Mouse (Mus musculus) brain, adult 10 weeks (tissue): ENCODE measurements around the gene Ppp1ca. TPM values are rescaled to one million over a fixed set of nuclear protein-coding genes. Genes with fewer than 3 reads are reported as not detected.

Experiments used
- polyA plus RNA-seq: library from polyadenylated mRNA; stranded (reverse); fragments of 350-450 nt; fragmentation: Illumina TruSeq; extraction: RNeasy Lipid Tissue Mini Kit (QIAGEN cat#74804); gene quantifications from one replicate; pipeline ENCODE4 v1.2.3, GENCODE M21; 2015; ENCODE audit warnings: low read depth, low replicate concordance

The Ppp1ca gene
- 454 TPM for polyA plus RNA-seq

DNA sequence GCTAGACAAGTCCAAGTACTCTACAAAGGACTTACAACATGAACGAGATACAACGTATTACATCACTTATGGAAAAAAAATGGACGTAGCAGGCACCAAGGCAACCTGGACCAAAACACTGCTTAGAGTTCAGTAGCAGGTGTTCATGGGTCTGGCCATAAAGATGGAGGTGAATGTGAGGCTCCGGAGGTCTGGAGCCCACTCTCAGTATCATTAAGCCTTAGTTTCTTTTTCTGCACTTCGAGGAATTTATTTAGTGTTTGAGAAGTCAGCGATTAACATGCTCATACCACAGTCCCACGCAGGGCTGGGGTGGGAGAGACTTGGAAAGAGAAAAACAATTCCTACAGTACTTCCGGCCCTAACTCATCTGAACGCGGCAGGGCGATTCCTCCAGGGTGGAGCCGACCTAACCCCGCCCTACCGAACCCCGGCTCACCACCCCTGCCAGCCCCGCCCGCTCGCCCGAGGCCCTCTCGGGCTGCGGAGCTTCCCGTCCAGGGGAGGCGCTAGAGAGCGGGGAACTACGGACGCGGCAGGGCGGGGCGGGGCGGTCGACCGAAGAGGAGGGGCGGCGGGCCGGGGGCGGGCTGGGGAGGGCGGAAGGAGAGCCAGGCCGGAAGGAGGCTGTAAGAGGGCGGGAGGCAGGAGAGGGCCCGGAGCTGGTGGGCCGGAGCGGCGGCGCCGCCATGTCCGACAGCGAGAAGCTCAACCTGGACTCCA, at the start of gene Ppp1ca:
Ppp1ca (plus strand) TSS at position 538 of the 723 bp plus-strand sequence.

DNA sequence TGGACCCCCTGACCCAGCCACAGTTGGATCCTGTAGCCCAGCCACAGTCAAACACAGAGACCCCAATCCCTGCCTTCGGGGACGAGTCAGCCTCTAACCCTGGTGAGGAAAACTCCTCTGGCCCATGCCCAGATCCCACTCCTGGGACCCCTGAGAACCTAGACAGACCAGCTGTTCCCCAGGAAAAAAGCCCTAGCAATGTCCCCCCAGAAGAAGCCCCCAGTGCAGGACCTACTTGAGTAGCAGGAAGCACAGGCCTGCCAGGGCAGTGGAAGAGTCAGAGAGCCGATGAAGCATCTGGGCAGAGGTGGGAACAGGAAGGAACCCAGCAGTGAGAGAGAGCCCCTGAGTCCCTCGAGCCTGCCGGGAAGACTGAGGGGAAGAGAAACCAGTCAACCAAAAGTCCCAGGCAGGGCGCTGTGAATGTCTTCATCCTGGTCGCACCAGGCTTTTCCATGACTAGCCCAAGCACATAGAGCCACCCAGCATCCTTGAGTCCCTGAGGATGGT, 48.1 kb upstream of the Ppp1ca start, which contains the start of gene Cabp4:
Cabp4 (minus strand) TSS at position 275 of the 510 bp plus-strand sequence.

DNA sequence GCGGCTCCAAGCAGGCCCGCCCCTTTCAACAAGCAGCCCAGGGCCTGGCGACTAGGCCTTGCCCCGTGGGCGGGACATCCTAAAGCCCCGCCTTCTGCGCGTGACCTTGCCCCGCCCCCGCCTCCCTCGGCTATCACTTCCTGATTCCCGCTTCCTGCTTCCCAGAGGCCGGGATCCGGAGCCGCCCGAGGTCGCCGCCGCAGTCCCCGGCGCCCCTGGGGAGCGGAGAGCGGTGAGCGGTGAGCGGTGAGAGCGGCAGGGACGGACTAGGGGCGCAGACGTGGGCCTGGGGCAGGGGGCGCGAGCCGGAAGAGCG, 43.4 kb upstream of the Ppp1ca start, which contains the start of gene Coro1b:
Coro1b (plus strand) TSS at position 129 of the 316 bp plus-strand sequence.

DNA sequence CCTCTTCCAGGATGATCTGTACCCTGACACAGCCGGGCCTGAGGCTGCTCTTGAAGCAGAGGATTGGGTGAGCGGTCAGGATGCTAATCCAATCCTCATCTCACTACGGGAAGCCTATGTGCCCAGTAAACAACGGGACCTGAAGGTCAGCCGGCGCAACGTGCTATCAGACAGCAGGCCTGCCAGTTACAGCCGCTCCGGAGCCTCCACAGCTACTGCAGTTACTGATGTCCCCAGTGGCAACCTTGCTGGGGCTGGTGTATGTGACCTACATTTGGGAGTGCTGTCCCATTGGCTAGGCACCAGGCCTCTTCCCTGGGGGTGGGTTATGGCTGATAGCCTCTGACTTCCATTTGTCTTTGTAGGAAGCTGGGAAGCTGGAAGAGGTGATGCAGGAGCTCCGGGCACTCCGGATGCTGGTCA, 38.6 kb upstream of the Ppp1ca start, which contains the start of gene Ptprcap:
Ptprcap (plus strand) TSS at position 373 of the 423 bp plus-strand sequence.

DNA sequence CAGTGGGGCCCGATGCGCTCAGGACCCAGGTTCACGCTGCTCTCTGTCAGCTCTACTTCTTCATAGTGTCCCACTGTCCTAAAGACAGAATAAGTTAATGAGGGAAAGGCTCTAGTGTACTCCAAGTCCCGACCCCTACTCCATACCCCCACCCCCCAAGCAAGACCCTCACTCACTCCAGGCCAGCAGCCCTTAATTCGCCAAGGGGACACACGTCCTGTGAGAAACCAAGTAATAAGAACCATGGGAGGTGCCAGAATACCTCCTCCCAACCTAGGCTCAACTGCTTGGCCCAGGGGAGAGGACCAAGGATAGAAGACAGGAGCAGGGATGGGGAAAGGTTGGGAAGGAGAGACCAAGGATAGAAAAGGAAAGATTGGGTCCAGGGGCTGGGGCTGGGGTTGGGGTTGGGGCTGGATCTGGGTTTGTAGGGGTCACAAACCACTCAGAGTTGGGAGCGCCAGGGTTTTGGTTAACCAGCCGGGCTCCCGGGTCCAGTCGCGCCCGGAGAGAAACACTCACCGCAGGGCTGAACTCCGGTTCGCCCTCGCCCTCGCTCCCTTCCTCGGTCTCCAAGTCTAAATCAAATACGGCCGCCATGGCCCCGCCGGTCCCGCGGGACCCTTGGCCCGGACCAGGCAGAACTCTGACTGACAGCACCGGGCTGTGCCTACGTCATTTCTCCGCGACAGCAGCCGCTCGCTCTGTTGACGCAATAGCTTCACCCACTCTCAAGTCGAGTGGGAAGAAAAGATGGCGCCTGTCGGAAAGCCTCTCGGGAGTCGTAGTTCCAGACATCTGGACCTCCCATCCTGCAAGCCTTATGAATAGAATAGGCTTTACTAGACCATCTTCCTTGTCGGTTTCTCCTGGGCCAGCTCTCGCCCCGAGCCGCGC, 29.0 kb upstream of the Ppp1ca start, which contains the start of gene Rps6kb2:
Rps6kb2 (minus strand) TSS at position 709 of the 897 bp plus-strand sequence.

DNA sequence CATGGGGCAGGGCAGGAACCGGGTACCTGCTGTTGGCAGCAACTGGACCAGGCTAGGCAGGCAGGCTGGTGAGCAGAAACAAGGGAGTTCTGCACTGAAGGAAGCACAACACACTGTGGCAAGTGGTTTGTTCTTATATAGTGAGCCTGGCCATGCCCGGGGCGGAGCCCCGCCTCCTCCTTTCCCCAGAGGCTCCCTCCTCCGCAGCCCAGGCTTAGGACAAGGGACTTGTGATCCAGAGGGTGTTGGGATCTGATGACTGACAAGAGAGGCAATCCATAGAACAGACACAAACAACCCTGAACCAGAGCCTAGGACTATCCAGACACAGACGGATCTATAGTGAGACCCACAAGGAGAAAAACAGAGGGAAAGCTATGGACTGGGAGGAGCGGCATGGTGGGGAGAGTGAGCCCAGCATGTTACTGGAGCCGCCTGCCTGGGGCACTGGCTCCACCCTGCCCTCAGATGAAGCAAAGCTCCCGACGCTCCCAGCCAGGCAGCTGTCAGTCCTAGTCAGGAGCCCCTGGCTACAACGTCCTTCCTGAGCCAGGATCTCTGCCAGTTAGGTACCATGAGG, 16.4 kb upstream of the Ppp1ca start, which contains the start of gene Carns1:
Carns1 (minus strand) TSS at position 112 of the 580 bp plus-strand sequence.

DNA sequence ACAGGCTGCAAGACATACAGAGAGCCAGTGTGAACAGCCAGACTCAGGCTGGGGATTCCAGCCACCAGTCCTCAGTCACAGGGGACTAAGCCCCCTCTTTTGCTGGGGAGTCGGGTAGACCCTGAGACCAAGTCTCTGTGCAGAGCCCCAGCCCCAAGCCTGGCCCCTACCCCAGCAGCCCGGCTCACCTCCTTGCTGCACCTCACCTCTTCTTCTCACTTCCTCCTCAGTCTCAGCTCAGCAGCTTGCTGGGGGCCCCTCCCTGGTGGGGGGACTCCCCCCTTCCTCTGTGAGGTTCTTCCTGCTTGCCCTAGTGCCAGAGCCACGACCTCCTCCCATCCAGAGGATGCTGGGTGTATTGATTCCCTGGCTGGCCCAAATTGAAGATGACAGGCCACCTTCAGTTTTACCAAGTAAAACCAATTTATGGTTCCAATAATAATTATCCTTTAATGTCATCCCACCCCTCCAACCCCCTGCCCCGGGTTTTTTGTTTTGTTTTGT, 982 bp upstream of the Ppp1ca start, which contains the start of gene Tbc1d10c:
Tbc1d10c (minus strand) TSS at position 454 of the 504 bp plus-strand sequence.

DNA sequence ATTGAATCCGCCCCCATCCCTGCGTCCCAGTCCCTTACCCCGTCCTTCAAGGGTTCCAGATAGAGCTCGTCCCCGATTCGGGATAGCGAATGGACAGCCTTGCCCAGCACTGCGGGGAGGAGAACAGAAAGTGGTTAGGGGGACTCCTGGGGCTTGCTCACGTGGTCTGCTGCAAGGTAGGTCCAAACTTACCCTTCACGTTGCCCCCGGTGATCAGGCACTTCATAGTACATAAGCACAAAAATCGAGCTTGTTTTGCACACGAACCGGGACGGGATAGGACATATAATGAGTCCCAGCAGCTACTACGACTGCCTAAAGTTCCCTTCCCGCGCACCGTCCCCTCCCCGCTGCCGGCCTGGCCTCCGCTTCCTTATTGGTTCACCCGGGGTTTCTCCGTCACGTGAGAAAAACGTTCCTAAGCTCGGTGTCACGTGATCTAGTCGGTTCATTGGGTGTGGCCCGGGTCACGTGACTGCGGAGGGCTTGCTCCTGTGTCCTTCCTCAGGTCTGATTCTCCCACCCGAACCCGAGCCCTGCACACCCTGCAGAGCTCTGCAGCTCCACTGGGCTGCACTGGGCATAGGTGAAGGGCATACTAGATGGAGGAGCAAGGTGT, 9.5 kb downstream of the Ppp1ca start, which contains the start of gene Rad9a:
Rad9a (minus strand) TSS at position 372 of the 619 bp plus-strand sequence.

DNA sequence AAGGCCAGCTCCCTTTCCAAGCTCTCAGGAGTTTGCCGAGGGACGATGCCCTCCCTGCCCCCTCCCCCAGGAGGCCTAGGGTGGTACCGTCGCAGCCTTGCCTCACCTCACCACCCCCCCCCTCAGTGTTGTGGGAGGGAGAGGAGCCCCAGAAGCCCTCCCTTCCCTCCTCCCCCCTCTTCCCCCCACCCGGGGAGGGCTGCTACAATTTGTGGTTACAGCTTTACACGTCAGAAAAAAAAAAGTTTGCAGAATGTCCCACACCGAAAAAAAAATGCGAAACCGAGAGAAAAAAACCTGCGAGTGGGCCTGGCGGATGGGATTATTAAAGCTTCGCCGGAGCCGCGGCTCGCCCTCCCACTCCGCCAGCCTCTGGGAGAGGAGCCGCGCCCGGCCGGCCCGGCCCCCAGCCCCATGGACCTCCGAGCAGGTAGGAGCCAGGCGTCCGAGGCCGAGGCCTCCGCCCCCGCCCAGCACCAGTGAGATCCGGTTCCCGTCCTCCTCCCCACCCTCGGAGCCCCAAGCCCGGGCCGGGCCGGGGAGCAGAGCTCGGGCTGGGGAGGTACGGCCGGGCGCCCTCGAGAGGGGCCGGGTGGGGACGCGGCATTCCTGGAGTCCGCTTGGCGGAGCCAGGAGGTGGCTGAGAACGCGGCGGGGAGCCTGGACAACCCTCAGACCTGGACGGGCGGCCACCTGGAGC, 22.4 kb downstream of the Ppp1ca start, which contains the start of the genes Clcf1 and AC109138.7:
Clcf1 (plus strand) TSS at position 168 of the 700 bp plus-strand sequence.
AC109138.7 (plus strand) TSS at position 287 of the 700 bp plus-strand sequence.

DNA sequence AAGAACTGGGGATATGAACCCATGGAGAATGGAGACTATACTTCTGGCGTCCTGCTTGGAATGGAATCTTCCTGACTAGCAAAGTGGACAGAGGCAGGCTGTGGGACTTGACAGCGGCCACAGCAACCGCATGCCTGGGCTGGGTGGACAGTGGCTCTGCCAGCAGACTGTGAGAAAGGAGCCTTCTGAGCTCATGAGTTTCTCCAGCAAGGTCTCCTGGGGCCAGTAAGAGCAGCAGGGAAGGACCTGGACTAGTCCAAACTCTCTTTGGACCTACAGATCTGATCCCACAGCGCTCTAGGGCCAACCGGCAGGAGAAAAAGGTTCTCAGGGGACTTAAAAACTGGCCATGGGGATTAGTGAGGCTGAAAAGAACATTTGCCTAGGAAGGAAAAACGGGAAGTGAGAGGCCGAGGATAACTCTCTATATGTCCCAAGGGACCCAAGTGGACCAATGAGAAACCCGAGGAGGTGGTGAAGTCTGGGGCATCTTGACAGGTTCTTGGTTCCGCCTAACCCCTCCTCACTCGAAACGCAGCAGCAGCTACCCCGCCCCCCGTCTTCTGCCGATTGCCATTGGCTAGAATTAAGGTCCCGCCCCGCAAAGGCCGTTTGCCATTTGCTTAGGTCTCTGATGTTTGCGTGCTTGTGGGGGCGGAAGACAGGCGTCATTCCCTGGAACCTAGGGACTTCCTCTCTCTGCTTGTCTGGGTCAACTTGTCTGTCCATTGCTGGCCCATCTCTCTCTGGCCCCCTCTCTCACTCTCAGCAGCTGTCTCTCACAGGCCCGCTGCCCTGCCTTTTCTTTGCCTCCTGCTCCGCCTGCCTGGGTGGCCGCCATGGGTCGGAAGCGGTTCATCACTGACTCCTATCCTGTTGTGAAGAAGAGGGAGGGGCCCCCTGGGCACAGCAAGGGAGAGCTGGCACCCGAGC, 39.7 kb downstream of the Ppp1ca start, which contains the start of gene Pold4:
Pold4 (plus strand) TSS at position 647 of the 933 bp plus-strand sequence.

Other genes with a start within 250 kb of the Ppp1ca start
- gene Aldh3b3, start 233.4 kb upstream of the Ppp1ca start, polyA plus RNA-seq: not detected
- 1.4 TPM for gene Aldh3b2, start 219.7 kb upstream of the Ppp1ca start, polyA plus RNA-seq
- 4.0 TPM for gene Acy3, start 205.5 kb upstream of the Ppp1ca start, polyA plus RNA-seq
- gene Tbx10, start 199.3 kb upstream of the Ppp1ca start, polyA plus RNA-seq: not detected
- 15.1 TPM for gene Nudt8, start 191.5 kb upstream of the Ppp1ca start, polyA plus RNA-seq
- gene Gm49405, start 191.4 kb upstream of the Ppp1ca start, polyA plus RNA-seq: 2.0 TPM
- gene Doc2g, start 188.8 kb upstream of the Ppp1ca start, polyA plus RNA-seq: 5.7 TPM
- 236 TPM for gene Ndufv1, start 179.3 kb upstream of the Ppp1ca start, polyA plus RNA-seq
- gene Gstp1, start 154.1 kb upstream of the Ppp1ca start, polyA plus RNA-seq: 465 TPM
- gene Gstp2, start 146.0 kb upstream of the Ppp1ca start, polyA plus RNA-seq: 1.5 TPM
- not detected for gene Gstp3, start 132.5 kb upstream of the Ppp1ca start, polyA plus RNA-seq
- not detected for gene Cabp2, start 110.5 kb upstream of the Ppp1ca start, polyA plus RNA-seq
- gene Cdk2ap2, start 94.9 kb upstream of the Ppp1ca start, polyA plus RNA-seq: 37.6 TPM
- gene Pitpnm1, start 92.1 kb upstream of the Ppp1ca start, polyA plus RNA-seq: 122 TPM
- gene Aip, start 66.2 kb upstream of the Ppp1ca start, polyA plus RNA-seq: 183 TPM
- gene Gpr152, start 52.3 kb upstream of the Ppp1ca start, polyA plus RNA-seq: 0.10 TPM
- not detected for gene Cabp4, start 48.0 kb upstream of the Ppp1ca start, polyA plus RNA-seq
- 127 TPM for gene Coro1b, start 43.4 kb upstream of the Ppp1ca start, polyA plus RNA-seq
- 1.5 TPM for gene Ptprcap, start 38.5 kb upstream of the Ppp1ca start, polyA plus RNA-seq
- gene Rps6kb2, start 28.7 kb upstream of the Ppp1ca start, polyA plus RNA-seq: 45.8 TPM
- 13.7 TPM for gene Carns1, start 16.6 kb upstream of the Ppp1ca start, polyA plus RNA-seq
- gene Tbc1d10c, start 781 bp upstream of the Ppp1ca start, polyA plus RNA-seq: 1.2 TPM
- 10.9 TPM for gene Rad9a, start 9.6 kb downstream of the Ppp1ca start, polyA plus RNA-seq
- gene Clcf1, start 22.2 kb downstream of the Ppp1ca start, polyA plus RNA-seq: 0.59 TPM
- gene AC109138.7, start 22.3 kb downstream of the Ppp1ca start, polyA plus RNA-seq: not detected
- gene Pold4, start 39.8 kb downstream of the Ppp1ca start, polyA plus RNA-seq: 29.6 TPM
- 58.5 TPM for gene Ssh3, start 77.1 kb downstream of the Ppp1ca start, polyA plus RNA-seq
- gene Ankrd13d, start 91.1 kb downstream of the Ppp1ca start, polyA plus RNA-seq: 55.6 TPM
- 184 TPM for gene Grk2, start 114.2 kb downstream of the Ppp1ca start, polyA plus RNA-seq
- 41.1 TPM for gene Kdm2a, start 206.2 kb downstream of the Ppp1ca start, polyA plus RNA-seq
- gene Rhod, start 247.4 kb downstream of the Ppp1ca start, polyA plus RNA-seq: 1.6 TPM